Mouse (Mus musculus): Measurements from ENCODE around the gene Pnkd. TPM values are rescaled to one million over a fixed set of nuclear protein-coding genes. Genes with fewer than 3 reads are reported as not detected.
"Not testable (repeated sequence)": the region's sequence is repeated elsewhere in the genome, so short reads cannot be mapped to it uniquely, and the experiment has no call there.

Gene Pnkd
- polyA plus RNA-seq, 1 experiment: 37.8 TPM

DNA sequence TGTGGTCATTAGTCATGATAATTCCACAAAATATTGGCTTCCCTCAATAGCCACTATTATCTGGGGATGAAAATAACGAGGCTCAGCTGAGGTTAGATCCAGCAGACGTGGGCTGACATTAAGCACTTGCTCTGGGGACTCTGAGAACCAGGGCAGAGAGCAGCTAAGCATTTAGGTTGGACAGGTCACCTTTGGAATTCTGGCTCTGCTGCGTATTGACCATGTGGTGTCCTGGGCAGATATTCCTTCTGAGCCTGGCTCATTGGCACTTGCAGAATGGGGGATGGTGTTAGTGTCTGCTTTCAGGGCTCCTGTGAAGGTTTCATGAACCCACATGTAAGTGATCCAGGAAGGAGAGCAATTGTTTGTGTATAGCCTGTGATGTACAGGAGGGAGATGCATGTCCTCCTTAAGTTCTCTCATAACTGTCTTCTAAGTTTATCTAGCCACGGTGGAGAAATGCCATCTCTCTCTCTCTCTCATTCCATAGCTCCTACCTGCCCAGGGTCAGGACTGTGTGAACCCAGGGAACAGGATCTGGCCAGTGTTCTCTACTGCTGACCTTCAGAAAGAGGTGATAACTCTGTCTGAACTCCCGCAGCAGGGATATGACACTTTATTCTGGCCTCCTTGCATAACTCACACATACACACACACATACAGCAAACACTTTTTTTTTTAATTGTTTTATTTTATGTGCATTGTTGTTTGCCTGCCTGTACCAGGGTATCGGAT is 50.9 kb downstream of the Pnkd start:
- Histone ChIP-seq H3K4me1 (ENCODE audit: control insufficient read depth, insufficient read depth, low read length) (peaks cover 37% of the 10 kb centered on the region), H3K4me3 (ENCODE audit: insufficient read depth, low read length) (no peak overlapping the region), H3K27ac (ENCODE audit: insufficient read depth, low read depth, low read length) (no peak overlapping the region)
- TF ChIP-seq CTCF (IDR thresholded peaks at IDR 0.05; ENCODE audit: low read depth, low read length) (no peak), POLR2A (IDR thresholded peaks at IDR 0.05; ENCODE audit: borderline replicate concordance, low read depth, low read length) (no peak)

- no peak for TF ChIP-seq CTCF (IDR thresholded peaks at IDR 0.05; ENCODE audit: low read depth, low read length)
- no peak for TF ChIP-seq POLR2A (IDR thresholded peaks at IDR 0.05; ENCODE audit: borderline replicate concordance, low read depth, low read length)
- Histone ChIP-seq H3K27ac (ENCODE audit: insufficient read depth, low read depth, low read length) (no peak overlapping the region), H3K4me3 (ENCODE audit: insufficient read depth, low read length) (no peak overlapping the region), H3K4me1 (ENCODE audit: control insufficient read depth, insufficient read depth, low read length) (peaks cover 24% of the 10 kb centered on the region)
These were observed 52.6 kb downstream of the Pnkd start for GRCm38 (mm10) chr1:74337241-74337771.

DNA sequence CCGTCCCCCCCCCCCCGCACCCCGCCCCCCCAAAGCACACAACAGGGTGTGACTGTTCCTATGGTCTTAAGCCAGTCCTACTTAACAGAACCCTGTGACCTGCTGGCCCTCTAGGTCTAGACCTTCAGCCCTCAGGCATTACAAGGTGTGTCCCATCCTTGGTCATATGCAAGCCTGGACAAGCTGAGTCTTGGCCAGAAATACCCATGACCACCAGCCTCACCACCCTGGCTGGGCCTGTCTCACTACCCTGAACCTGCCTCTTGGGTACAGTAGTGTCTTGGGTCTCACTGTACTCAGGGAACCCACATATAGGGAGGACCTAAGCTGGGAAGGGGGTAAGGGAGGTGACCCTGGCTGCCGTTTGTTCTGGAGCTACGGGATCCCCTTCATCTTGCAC is 53.3 kb downstream of the Pnkd start:
- no peak overlapping the region for H3K27ac ChIP-seq (ENCODE audit: insufficient read depth, low read depth, low read length)
- no peak overlapping the region for H3K4me3 ChIP-seq (ENCODE audit: insufficient read depth, low read length)
- H3K4me1 ChIP-seq (ENCODE audit: control insufficient read depth, insufficient read depth, low read length): peaks cover 22% of the 10 kb centered on the region
- TF ChIP-seq CTCF (IDR thresholded peaks at IDR 0.05; ENCODE audit: low read depth, low read length) (no peak), POLR2A (IDR thresholded peaks at IDR 0.05; ENCODE audit: borderline replicate concordance, low read depth, low read length) (no peak)

DNA sequence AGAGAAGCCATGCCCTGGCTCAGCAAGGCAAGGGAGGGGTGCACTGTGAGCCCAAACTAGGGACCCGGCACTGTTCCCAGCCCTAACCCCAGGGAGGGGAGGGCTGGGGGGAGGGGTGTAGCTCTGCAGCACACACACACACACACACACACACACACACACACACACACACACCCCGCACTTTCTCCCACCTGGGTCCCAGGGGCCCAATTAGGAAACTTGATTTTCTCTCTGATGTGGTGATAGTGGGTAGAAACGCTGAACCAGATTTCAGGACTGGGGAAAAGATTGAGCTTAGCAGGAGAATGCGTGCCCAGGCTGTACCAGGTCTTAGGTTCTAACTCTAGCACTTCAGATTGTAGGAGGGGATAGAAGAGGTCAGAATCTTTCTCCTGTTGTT is 53.9 kb downstream of the Pnkd start:
- Histone ChIP-seq H3K4me1 (ENCODE audit: control insufficient read depth, insufficient read depth, low read length) (peaks cover 18% of the 10 kb centered on the region), H3K4me3 (ENCODE audit: insufficient read depth, low read length) (no peak overlapping the region), H3K27ac (ENCODE audit: insufficient read depth, low read depth, low read length) (no peak overlapping the region)
- no peak for TF ChIP-seq POLR2A (IDR thresholded peaks at IDR 0.05; ENCODE audit: borderline replicate concordance, low read depth, low read length)
- TF ChIP-seq CTCF (IDR thresholded peaks at IDR 0.05; ENCODE audit: low read depth, low read length): no peak

DNA sequence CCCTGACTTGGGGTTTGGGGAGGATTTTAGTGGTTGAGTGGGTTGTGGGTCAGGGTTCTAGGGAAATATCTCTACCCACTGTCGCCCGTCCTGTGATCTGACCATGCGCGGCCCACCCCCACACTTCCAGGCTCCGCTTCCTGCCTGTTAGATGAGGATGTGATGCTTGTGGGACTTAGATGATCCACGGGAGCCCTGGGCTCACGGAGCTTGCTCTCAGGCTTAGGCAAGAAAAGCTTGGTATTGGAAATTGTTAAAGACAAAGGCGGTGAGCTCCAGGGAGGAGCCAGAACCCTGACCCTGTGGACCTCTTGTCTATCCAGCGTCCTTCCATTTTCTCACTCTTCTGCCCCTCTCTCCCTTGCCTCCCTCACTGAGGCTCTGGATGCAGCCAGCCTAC is 55.2 kb downstream of the Pnkd start:
- TF ChIP-seq POLR2A (IDR thresholded peaks at IDR 0.05; ENCODE audit: borderline replicate concordance, low read depth, low read length) (no peak), CTCF (IDR thresholded peaks at IDR 0.05; ENCODE audit: low read depth, low read length) (no peak)
- Histone ChIP-seq H3K4me3 (ENCODE audit: insufficient read depth, low read length) (no peak overlapping the region), H3K4me1 (ENCODE audit: control insufficient read depth, insufficient read depth, low read length) (peaks cover 16% of the 10 kb centered on the region), H3K27ac (ENCODE audit: insufficient read depth, low read depth, low read length) (no peak overlapping the region)

DNA sequence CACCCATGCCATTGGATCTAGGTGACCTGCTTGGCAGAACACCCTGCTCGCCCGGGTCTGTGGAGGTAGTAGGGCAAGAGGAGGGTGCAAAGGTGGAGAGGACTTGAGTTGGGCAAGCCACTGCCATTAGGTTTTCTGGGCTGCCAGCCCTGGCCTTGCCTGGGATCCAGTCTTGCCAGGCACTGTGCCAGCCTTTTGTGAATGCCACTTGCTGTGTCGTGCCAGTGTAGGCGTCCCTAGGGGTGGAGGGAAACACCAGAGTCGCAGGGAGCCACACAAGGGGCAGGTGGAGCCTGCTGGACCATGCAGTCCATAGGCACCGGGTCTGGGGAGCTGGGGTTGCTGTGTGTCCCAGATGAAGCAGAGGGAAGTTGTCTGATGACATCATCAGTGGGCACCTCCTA is 55.6 kb downstream of the Pnkd start:
- TF ChIP-seq POLR2A (IDR thresholded peaks at IDR 0.05; ENCODE audit: borderline replicate concordance, low read depth, low read length): no peak
- TF ChIP-seq CTCF (IDR thresholded peaks at IDR 0.05; ENCODE audit: low read depth, low read length): no peak

DNA sequence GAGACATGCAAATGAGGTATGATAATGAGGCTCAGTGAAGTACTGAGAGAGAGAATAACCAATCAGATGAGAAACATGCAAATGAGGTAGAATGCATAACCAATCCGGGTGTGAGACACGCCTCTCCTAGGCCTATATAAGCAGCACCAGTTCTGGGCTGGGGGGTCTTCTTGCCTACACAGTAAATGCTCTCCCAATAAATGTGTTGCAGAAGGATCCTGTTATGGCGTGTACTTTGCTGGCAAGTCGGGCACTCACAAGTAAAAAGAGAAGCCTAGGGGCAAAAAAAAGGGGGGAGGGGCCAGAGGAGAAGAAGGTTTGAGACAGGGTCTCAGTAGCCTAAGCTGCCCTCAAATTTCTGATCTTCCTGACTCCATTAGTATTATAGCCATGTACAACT is 56.3 kb downstream of the Pnkd start:
- not testable (repeated sequence) for H3K4me3 ChIP-seq (ENCODE audit: insufficient read depth, low read length); H3K27ac ChIP-seq (ENCODE audit: insufficient read depth, low read depth, low read length)
- H3K4me1 ChIP-seq (ENCODE audit: control insufficient read depth, insufficient read depth, low read length): peaks cover 16% of the 10 kb centered on the region

More for the DNA sequence above, 55.6 kb downstream of the Pnkd start:
- no peak overlapping the region for H3K27ac ChIP-seq (ENCODE audit: insufficient read depth, low read depth, low read length)
- H3K4me1 ChIP-seq (ENCODE audit: control insufficient read depth, insufficient read depth, low read length): peaks cover 16% of the 10 kb centered on the region
- no peak overlapping the region for H3K4me3 ChIP-seq (ENCODE audit: insufficient read depth, low read length)

DNA sequence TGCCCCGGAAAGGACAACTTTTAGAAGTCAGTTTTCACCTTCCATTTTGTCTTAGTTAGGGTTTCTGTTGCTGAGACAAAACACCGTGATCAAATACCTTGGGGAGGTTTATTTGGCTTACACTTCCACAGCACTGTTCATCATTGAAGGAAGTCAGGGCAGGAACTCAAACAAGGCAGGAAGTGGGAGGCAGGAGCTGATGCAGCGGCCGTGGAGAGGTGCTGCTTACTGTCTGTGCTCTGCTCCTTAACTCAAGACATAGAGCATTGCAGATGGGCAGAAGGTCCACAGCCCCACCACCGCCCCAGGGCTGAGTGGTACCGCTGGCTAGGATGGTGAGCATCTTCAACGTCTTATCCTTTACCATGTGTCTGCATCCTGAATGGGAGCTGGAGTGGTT is 57.2 kb downstream of the Pnkd start:
- H3K27ac ChIP-seq (ENCODE audit: insufficient read depth, low read depth, low read length): no peak overlapping the region
- H3K4me3 ChIP-seq (ENCODE audit: insufficient read depth, low read length): no peak overlapping the region
- H3K4me1 ChIP-seq (ENCODE audit: control insufficient read depth, insufficient read depth, low read length): peaks cover 16% of the 10 kb centered on the region
- TF ChIP-seq CTCF (IDR thresholded peaks at IDR 0.05; ENCODE audit: low read depth, low read length): no peak

- no peak overlapping the region for H3K4me3 ChIP-seq (ENCODE audit: insufficient read depth, low read length)
These were observed 57.6 kb downstream of the Pnkd start for GRCm38 (mm10) chr1:74342308-74342707.

GRCm38 (mm10) chr1:74343161-74343560 is 58.4 kb downstream of the Pnkd start:
- no peak overlapping the region for H3K4me3 ChIP-seq (ENCODE audit: insufficient read depth, low read length)
- TF ChIP-seq POLR2A (IDR thresholded peaks at IDR 0.05; ENCODE audit: borderline replicate concordance, low read depth, low read length) (no peak), CTCF (IDR thresholded peaks at IDR 0.05; ENCODE audit: low read depth, low read length) (no peak)
- H3K4me1 ChIP-seq (ENCODE audit: control insufficient read depth, insufficient read depth, low read length): peaks cover 16% of the 10 kb centered on the region
- no peak overlapping the region for H3K27ac ChIP-seq (ENCODE audit: insufficient read depth, low read depth, low read length)

More at GRCm38 (mm10) chr1:74342308-74342707, 57.6 kb downstream of the Pnkd start:
- Histone ChIP-seq H3K4me1 (ENCODE audit: control insufficient read depth, insufficient read depth, low read length) (peaks cover 16% of the 10 kb centered on the region), H3K27ac (ENCODE audit: insufficient read depth, low read depth, low read length) (no peak overlapping the region)
- no peak for TF ChIP-seq POLR2A (IDR thresholded peaks at IDR 0.05; ENCODE audit: borderline replicate concordance, low read depth, low read length)
- TF ChIP-seq CTCF (IDR thresholded peaks at IDR 0.05; ENCODE audit: low read depth, low read length): no peak

Data from bone marrow macrophage, adult 2 months (primary cell).